Mouse (Mus musculus) large intestine, adult 2 months (tissue): Measurements from ENCODE around the gene Fbxo44. TPM values are rescaled to one million over a fixed set of nuclear protein-coding genes. Genes with fewer than 3 reads are reported as not detected.

Experiments
- DNase-seq: peaks from one replicate; pipeline ENCODE4 v3.0.0-alpha.2; 2012; ENCODE audit warnings: low read depth, low spot score
- WGBS: fragments of 180-500 bp; shearing (Covaris S2); methylation state at CpG from one replicate; pipeline ENCODE4 v1.1.7; 2018; 5-methylcytosine and 5-hydroxymethylcytosine counted together
- polyA plus RNA-seq: library from polyadenylated mRNA; depleted of rRNA; stranded (reverse); fragments of >200 nt; gene quantifications from 2 replicates; pipeline ENCODE4 v1.2.3, GENCODE M21; 2012; rRNA removed

The Fbxo44 gene
- polyA plus RNA-seq, 1 experiment = 6.1 TPM

DNA sequence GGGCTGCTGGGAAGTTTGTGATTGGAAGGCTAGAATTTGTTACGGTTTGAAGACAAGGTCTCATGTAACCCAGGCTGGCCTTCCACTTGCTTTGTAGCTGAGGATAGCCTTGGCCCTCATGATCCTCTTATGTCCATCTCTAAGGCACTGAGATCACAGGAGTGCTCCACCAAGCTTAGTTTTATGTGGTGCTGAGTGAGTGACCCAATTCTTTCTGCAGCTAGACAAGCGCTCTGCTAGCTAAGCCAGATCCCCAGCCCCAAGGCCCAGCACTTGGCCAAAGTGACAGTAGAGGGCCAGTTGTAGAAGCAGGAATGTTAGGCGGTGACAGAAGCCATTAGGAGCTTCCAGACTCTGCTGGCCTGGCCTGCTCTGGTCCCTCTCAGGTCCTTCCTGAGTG is 56.1 kb downstream of the Fbxo44 start:
- no peak for DNase-seq
- WGBS = 87% methylated on average over 3 of the region's 3 CpGs

Other genes with a start within 250 kb of the Fbxo44 start
- gene Plod1, start 223.7 kb downstream of the Fbxo44 start, polyA plus RNA-seq = 15.5 and 18.3 TPM in 2 replicates
- gene 2510039O18Rik, start 219.6 kb downstream of the Fbxo44 start, polyA plus RNA-seq = 83.1 and 111 TPM in 2 replicates
- not detected in 2 replicates for gene Nppb, start 174.7 kb downstream of the Fbxo44 start, polyA plus RNA-seq
- gene Nppa, start 159.8 kb downstream of the Fbxo44 start, polyA plus RNA-seq = 0.22 TPM in 1 of 2 replicates, not detected in the other
- 2.4 and 3.2 TPM in 2 replicates for gene Clcn6, start 121.7 kb downstream of the Fbxo44 start, polyA plus RNA-seq
- gene Mthfr, start 121.4 kb downstream of the Fbxo44 start, polyA plus RNA-seq = 7.2 and 12.1 TPM in 2 replicates
- 13.3 and 15.4 TPM in 2 replicates for gene Agtrap, start 72.5 kb downstream of the Fbxo44 start, polyA plus RNA-seq
- gene Mad2l2, start 30.1 kb downstream of the Fbxo44 start, polyA plus RNA-seq = 21.5 and 21.8 TPM in 2 replicates
- gene Draxin, start 29.8 kb downstream of the Fbxo44 start, polyA plus RNA-seq = 0.26 and 0.32 TPM in 2 replicates
- 45.2 and 50.5 TPM in 2 replicates for gene Fbxo6, start 8.3 kb downstream of the Fbxo44 start, polyA plus RNA-seq
- 0.88 and 0.95 TPM in 2 replicates for gene Fbxo2, start 139 bp upstream of the Fbxo44 start, polyA plus RNA-seq
- gene Disp3, start 127.5 kb upstream of the Fbxo44 start, polyA plus RNA-seq = 0.02 and 0.10 TPM in 2 replicates